Mouse (Mus musculus) megakaryocyte, embryonic 14.5 days (primary cell): ENCODE measurements around the gene Gm20388. TPM values are rescaled to one million over a fixed set of nuclear protein-coding genes. Genes with fewer than 3 reads are reported as not detected.

Source experiments
- H3K27me3 ChIP-seq: replicated peaks from 2 replicates; pipeline ENCODE3; 2012; ENCODE audit warnings: inconsistent platforms
- H3K36me3 ChIP-seq: replicated peaks from 2 replicates; pipeline ENCODE3; 2012; ENCODE audit warnings: low read length, inconsistent platforms, mixed read lengths
- H3K4me1 ChIP-seq: 2 replicates; pipeline ENCODE4 v1.6.1; 2012; ENCODE audit warnings: inconsistent platforms
- H3K4me3 ChIP-seq: replicated peaks from 2 replicates; pipeline ENCODE3; 2012; ENCODE audit warnings: moderate library complexity, mild to moderate bottlenecking, inconsistent platforms
- H3K9me3 ChIP-seq: 2 replicates; pipeline ENCODE4 v1.6.1; 2012; ENCODE audit warnings: inconsistent platforms
- FLI1 ChIP-seq: IDR thresholded peaks from 2 replicates; pipeline ENCODE4 v1.6.1; 2012; ENCODE audit warnings: low read length, inconsistent platforms, mixed read lengths
- GATA1 ChIP-seq: IDR thresholded peaks from 3 replicates; pipeline ENCODE4 v1.6.1; 2012; ENCODE audit warnings: mixed read lengths, low read length, inconsistent platforms, borderline replicate concordance
- polyA plus RNA-seq: library from polyadenylated mRNA; stranded (reverse); fragments of >175 nt; gene quantifications from 2 replicates; pipeline ENCODE4 v1.2.3, GENCODE M21; 2012; ENCODE audit warnings: low replicate concordance; ENCODE audit not compliant: insufficient read depth

The Gm20388 gene
- polyA plus RNA-seq, 1 experiment: 111 TPM

DNA sequence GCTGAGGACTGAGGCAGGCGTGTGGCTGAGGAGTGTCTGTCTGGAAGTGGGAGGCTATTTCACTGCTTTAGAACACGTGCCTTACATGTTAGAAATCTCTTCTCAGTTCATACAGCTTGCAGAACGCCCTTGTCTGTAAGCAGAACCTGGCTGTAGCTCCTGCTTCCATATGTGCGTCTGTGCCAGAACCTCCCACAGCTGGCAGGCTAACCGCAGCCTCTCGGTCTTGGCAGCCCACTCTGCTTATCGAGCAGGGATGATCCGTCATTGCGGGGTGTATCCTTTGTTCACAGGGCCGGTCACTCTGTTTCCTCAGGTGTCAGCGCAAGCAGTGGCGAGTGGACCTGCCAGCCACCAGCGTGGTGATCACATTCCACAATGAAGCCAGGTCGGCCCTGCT lies 4412.7 kb downstream of the Gm20388 start:
- Histone ChIP-seq H3K4me1 (peaks cover 81% of the 10 kb centered on the region), H3K27me3 (no peaks in the 10 kb centered on the region), H3K36me3 (peaks cover 99% of the 10 kb centered on the region), H3K9me3 (no peaks in the 10 kb centered on the region), H3K4me3 (no peak overlapping the region)
- TF ChIP-seq GATA1 (no peak), FLI1 (no peak)

- Histone ChIP-seq H3K4me3 (no peak overlapping the region), H3K36me3 (peaks cover 97% of the 10 kb centered on the region), H3K4me1 (peaks cover 61% of the 10 kb centered on the region), H3K27me3 (no peaks in the 10 kb centered on the region), H3K9me3 (no peaks in the 10 kb centered on the region)
- no peak for TF ChIP-seq GATA1
- no peak for TF ChIP-seq FLI1
Observed at GRCm38 (mm10) chr8:124328259-124328658, 4417.6 kb downstream of the Gm20388 start.

DNA sequence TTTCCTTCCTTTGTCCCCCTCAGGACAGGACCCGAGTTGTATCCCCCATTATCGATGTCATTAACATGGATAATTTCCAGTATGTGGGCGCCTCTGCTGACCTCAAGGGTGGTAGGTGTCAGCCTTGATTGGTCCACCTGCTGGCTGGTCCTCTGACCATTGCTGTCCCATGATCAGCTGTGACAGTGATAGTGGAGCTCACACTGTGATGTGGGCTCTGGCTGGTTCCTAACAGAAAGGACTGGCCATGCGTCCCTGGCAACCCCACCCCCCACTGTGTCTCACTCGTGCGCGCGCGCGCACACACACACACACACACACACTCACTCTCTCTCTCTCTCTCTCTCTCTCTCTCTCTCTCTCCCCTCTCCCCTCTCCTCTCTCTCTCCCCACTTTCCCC lies 4419.0 kb downstream of the Gm20388 start:
- Histone ChIP-seq H3K4me1 (peaks cover 56% of the 10 kb centered on the region), H3K4me3 (no peak overlapping the region), H3K9me3 (no peaks in the 10 kb centered on the region), H3K27me3 (no peaks in the 10 kb centered on the region), H3K36me3 (peaks cover 97% of the 10 kb centered on the region)
- TF ChIP-seq FLI1 (no peak), GATA1 (no peak)

DNA sequence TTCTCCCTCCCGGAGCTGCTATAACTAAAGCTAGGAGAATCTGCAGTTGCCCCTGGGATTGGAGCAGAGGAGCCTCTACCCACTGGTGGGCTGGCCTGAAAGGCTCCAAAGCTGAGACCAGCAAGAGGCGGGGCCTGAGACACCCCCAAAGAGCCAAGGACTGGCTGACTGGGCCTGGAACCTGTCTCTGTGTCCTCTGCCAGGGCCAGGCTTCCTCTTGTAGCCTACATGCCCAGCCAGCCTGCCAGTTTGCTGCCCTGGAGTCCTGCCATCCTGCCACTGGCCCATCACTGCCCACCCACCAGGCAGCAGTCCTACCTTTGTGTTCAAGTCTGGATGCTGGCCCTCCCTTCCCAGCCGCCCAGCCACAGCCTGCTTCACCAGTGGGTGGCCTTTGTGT lies 4419.8 kb downstream of the Gm20388 start:
- peaks cover 97% of the 10 kb centered on the region for H3K36me3 ChIP-seq
- no peaks in the 10 kb centered on the region for H3K9me3 ChIP-seq
- no peaks in the 10 kb centered on the region for H3K27me3 ChIP-seq
- TF ChIP-seq FLI1 (no peak), GATA1 (no peak)
- no peak overlapping the region for H3K4me3 ChIP-seq
- H3K4me1 ChIP-seq: peaks cover 56% of the 10 kb centered on the region

- no peaks in the 10 kb centered on the region for H3K27me3 ChIP-seq
- no peak overlapping the region for H3K4me3 ChIP-seq
- peaks cover 52% of the 10 kb centered on the region for H3K4me1 ChIP-seq
- peaks cover 97% of the 10 kb centered on the region for H3K36me3 ChIP-seq
- no peaks in the 10 kb centered on the region for H3K9me3 ChIP-seq
- TF ChIP-seq GATA1 (no peak), FLI1 (no peak)
Observed at GRCm38 (mm10) chr8:124331094-124331493, 4420.5 kb downstream of the Gm20388 start.

- Histone ChIP-seq H3K36me3 (peaks cover 97% of the 10 kb centered on the region), H3K9me3 (no peaks in the 10 kb centered on the region), H3K4me1 (peaks cover 48% of the 10 kb centered on the region), H3K27me3 (no peaks in the 10 kb centered on the region), H3K4me3 (no peak overlapping the region)
- TF ChIP-seq GATA1 (no peak), FLI1 (no peak)
Observed at GRCm38 (mm10) chr8:124331706-124332105, 4421.1 kb downstream of the Gm20388 start.

- Histone ChIP-seq H3K4me3 (no peak overlapping the region), H3K9me3 (no peaks in the 10 kb centered on the region), H3K27me3 (no peaks in the 10 kb centered on the region), H3K36me3 (peaks cover 100% of the 10 kb centered on the region), H3K4me1 (peaks cover 32% of the 10 kb centered on the region)
- TF ChIP-seq GATA1: no peak
- TF ChIP-seq FLI1: no peak
Observed at GRCm38 (mm10) chr8:124336302-124336701, 4425.7 kb downstream of the Gm20388 start.

GRCm38 (mm10) chr8:124339742-124340141 lies 4429.1 kb downstream of the Gm20388 start:
- Histone ChIP-seq H3K9me3 (no peaks in the 10 kb centered on the region), H3K27me3 (no peaks in the 10 kb centered on the region), H3K4me3 (no peak overlapping the region), H3K36me3 (peaks cover 100% of the 10 kb centered on the region), H3K4me1 (peaks cover 31% of the 10 kb centered on the region; the same call in 1 of the 2 replicates)
- TF ChIP-seq FLI1 (no peak), GATA1 (no peak)

GRCm38 (mm10) chr8:124340360-124341068 lies 4429.9 kb downstream of the Gm20388 start:
- no peak for TF ChIP-seq FLI1
- TF ChIP-seq GATA1: no peak
- Histone ChIP-seq H3K4me3 (no peak overlapping the region), H3K27me3 (no peaks in the 10 kb centered on the region), H3K9me3 (no peaks in the 10 kb centered on the region), H3K4me1 (peaks cover 37% of the 10 kb centered on the region), H3K36me3 (peaks cover 100% of the 10 kb centered on the region)

GRCm38 (mm10) chr8:124343151-124343550 lies 4432.5 kb downstream of the Gm20388 start:
- no peak overlapping the region for H3K4me3 ChIP-seq
- no peaks in the 10 kb centered on the region for H3K9me3 ChIP-seq
- H3K36me3 ChIP-seq: peaks cover 97% of the 10 kb centered on the region
- H3K27me3 ChIP-seq: no peaks in the 10 kb centered on the region
- H3K4me1 ChIP-seq: peaks cover 57% of the 10 kb centered on the region
- TF ChIP-seq FLI1 (no peak), GATA1 (no peak)
